Mouse (Mus musculus): ENCODE measurements around the gene Pcbp4. TPM values are rescaled to one million over a fixed set of nuclear protein-coding genes. Genes with fewer than 3 reads are reported as not detected.

Pcbp4 gene
- polyA plus RNA-seq, 1 experiment from 2014 or later, result 226 TPM

- Histone ChIP-seq H3K9me3 (replicated peaks; ENCODE audit: control insufficient read depth, low read length) (0 out of 2 replicates have a peak, but pooled peaks cover 2% of the 10 kb centered on the region), H3K4me3 (ENCODE audit: low read depth, low read length) (no peak overlapping the region), H3K9ac (ENCODE audit: low read length) (no peak overlapping the region), H3K4me2 (ENCODE audit: low read length) (no peak overlapping the region), H3K27ac (ENCODE audit: low read depth, low read length) (no peak overlapping the region), H3K4me1 (ENCODE audit: control insufficient read depth, insufficient read depth, low read length) (peaks cover 18% of the 10 kb centered on the region; the same call in 1 of the 2 replicates), H3K27me3 (replicated peaks; ENCODE audit: control insufficient read depth, insufficient read depth, low read length) (no peaks in the 10 kb centered on the region), H3K36me3 (ENCODE audit: control insufficient read depth, insufficient read depth, low read length) (no peaks in the 10 kb centered on the region)
- ATAC-seq (no peak), DNase-seq (ENCODE audit: low spot score) (no peak)
- 88% methylated on average over 5 of the region's 5 CpGs for WGBS
Observed at GRCm38 (mm10) chr9:106413606-106414005, 39.5 kb upstream of the Pcbp4 start.

GRCm38 (mm10) chr9:106416826-106417225 is 36.3 kb upstream of the Pcbp4 start:
- DNase-seq (ENCODE audit: low spot score) (no peak), ATAC-seq (no peak)
- no peak overlapping the region for H3K4me2 ChIP-seq (ENCODE audit: low read length)
- no peaks in the 10 kb centered on the region for H3K9me3 ChIP-seq (replicated peaks; ENCODE audit: control insufficient read depth, low read length)
- no peak overlapping the region for H3K9ac ChIP-seq (ENCODE audit: low read length)
- H3K27ac ChIP-seq (ENCODE audit: low read depth, low read length), result no peak overlapping the region
- no peaks in the 10 kb centered on the region for H3K36me3 ChIP-seq (ENCODE audit: control insufficient read depth, insufficient read depth, low read length)
- WGBS, result 90% methylated on average over 6 of the region's 6 CpGs
- H3K4me3 ChIP-seq (ENCODE audit: low read depth, low read length), result no peak overlapping the region
- H3K4me1 ChIP-seq (ENCODE audit: control insufficient read depth, insufficient read depth, low read length), result peaks cover 22% of the 10 kb centered on the region; the same call in 1 of the 2 replicates
- H3K27me3 ChIP-seq (replicated peaks; ENCODE audit: control insufficient read depth, insufficient read depth, low read length), result no peaks in the 10 kb centered on the region

- peak; percentile 76 for ATAC-seq
- WGBS, result 15% methylated on average over 29 of the region's 29 CpGs
Observed at GRCm38 (mm10) chr9:106417841-106418625, 35.1 kb upstream of the Pcbp4 start.

GRCm38 (mm10) chr9:106420608-106421007 is 32.5 kb upstream of the Pcbp4 start:
- H3K36me3 ChIP-seq (ENCODE audit: control insufficient read depth, insufficient read depth, low read length), result no peaks in the 10 kb centered on the region
- no peak overlapping the region for H3K4me3 ChIP-seq (ENCODE audit: low read depth, low read length)
- 0% methylated on average over 2 of the region's 2 CpGs for WGBS
- DNase-seq (ENCODE audit: low spot score), result peak; percentile 31
- H3K4me1 ChIP-seq (ENCODE audit: control insufficient read depth, insufficient read depth, low read length), result peaks cover 22% of the 10 kb centered on the region; the same call in 1 of the 2 replicates
- no peak for ATAC-seq
- H3K4me2 ChIP-seq (ENCODE audit: low read length), result peak overlapping the region; percentile 26
- no peak overlapping the region for H3K27ac ChIP-seq (ENCODE audit: low read depth, low read length)
- H3K9me3 ChIP-seq (replicated peaks; ENCODE audit: control insufficient read depth, low read length), result no peaks in the 10 kb centered on the region
- H3K9ac ChIP-seq (ENCODE audit: low read length), result no peak overlapping the region
- H3K27me3 ChIP-seq (replicated peaks; ENCODE audit: control insufficient read depth, insufficient read depth, low read length), result no peaks in the 10 kb centered on the region

More at GRCm38 (mm10) chr9:106417841-106418625, 35.1 kb upstream of the Pcbp4 start:
- H3K4me2 ChIP-seq (ENCODE audit: low read length), result peak overlapping the region; percentile 51
- peak; percentile 93 for DNase-seq (ENCODE audit: low spot score)
- H3K27me3 ChIP-seq (replicated peaks; ENCODE audit: control insufficient read depth, insufficient read depth, low read length), result no peaks in the 10 kb centered on the region
- H3K27ac ChIP-seq (ENCODE audit: low read depth, low read length), result 0 out of 2 replicates have a peak overlapping the region, but pooled peaks have one; percentile 1
- H3K4me1 ChIP-seq (ENCODE audit: control insufficient read depth, insufficient read depth, low read length), result peaks cover 22% of the 10 kb centered on the region; the same call in 1 of the 2 replicates
- H3K36me3 ChIP-seq (ENCODE audit: control insufficient read depth, insufficient read depth, low read length), result no peaks in the 10 kb centered on the region
- H3K9me3 ChIP-seq (replicated peaks; ENCODE audit: control insufficient read depth, low read length), result no peaks in the 10 kb centered on the region
- H3K9ac ChIP-seq (ENCODE audit: low read length), result peak overlapping the region; percentile 62
- peak overlapping the region; percentile 16 for H3K4me3 ChIP-seq (ENCODE audit: low read depth, low read length)

GRCm38 (mm10) chr9:106421033-106421864 is 31.8 kb upstream of the Pcbp4 start:
- no peak overlapping the region for H3K4me3 ChIP-seq (ENCODE audit: low read depth, low read length)
- 11% methylated on average over 18 of the region's 18 CpGs for WGBS
- DNase-seq (ENCODE audit: low spot score), result no peak
- H3K36me3 ChIP-seq (ENCODE audit: control insufficient read depth, insufficient read depth, low read length), result no peaks in the 10 kb centered on the region
- H3K27me3 ChIP-seq (replicated peaks; ENCODE audit: control insufficient read depth, insufficient read depth, low read length), result no peaks in the 10 kb centered on the region
- H3K4me2 ChIP-seq (ENCODE audit: low read length), result peak overlapping the region; percentile 26
- ATAC-seq, result peak; percentile 38
- H3K9me3 ChIP-seq (replicated peaks; ENCODE audit: control insufficient read depth, low read length), result no peaks in the 10 kb centered on the region
- peaks cover 22% of the 10 kb centered on the region; the same call in 1 of the 2 replicates for H3K4me1 ChIP-seq (ENCODE audit: control insufficient read depth, insufficient read depth, low read length)
- 0 out of 2 replicates have a peak overlapping the region, but pooled peaks have one; percentile 3 for H3K9ac ChIP-seq (ENCODE audit: low read length)
- H3K27ac ChIP-seq (ENCODE audit: low read depth, low read length), result no peak overlapping the region

DNA sequence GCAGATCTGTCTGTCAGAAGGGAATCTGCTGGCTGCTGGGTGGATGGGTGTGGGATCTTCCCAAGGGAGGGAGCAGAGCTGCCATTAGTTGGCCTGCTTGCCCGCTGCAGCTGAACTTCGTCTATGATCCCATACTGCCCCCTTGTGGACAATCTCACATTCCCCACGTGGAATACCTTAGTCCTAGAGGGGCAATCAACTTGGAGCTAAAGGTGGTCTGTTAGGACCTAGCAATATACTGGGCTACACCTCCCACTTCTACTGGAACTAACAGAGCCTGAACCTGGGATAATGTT is 31.3 kb upstream of the Pcbp4 start:
- peak; percentile 78 for ATAC-seq
- H3K4me2 ChIP-seq (ENCODE audit: low read length), result peak overlapping the region; percentile 26; the same call in 1 of the 2 replicates
- H3K4me1 ChIP-seq (ENCODE audit: control insufficient read depth, insufficient read depth, low read length), result peaks cover 22% of the 10 kb centered on the region; the same call in 1 of the 2 replicates
- H3K27ac ChIP-seq (ENCODE audit: low read depth, low read length), result no peak overlapping the region
- 0 out of 2 replicates have a peak overlapping the region, but pooled peaks have one; percentile 3 for H3K9ac ChIP-seq (ENCODE audit: low read length)
- no peaks in the 10 kb centered on the region for H3K27me3 ChIP-seq (replicated peaks; ENCODE audit: control insufficient read depth, insufficient read depth, low read length)
- no peaks in the 10 kb centered on the region for H3K9me3 ChIP-seq (replicated peaks; ENCODE audit: control insufficient read depth, low read length)
- no peak overlapping the region for H3K4me3 ChIP-seq (ENCODE audit: low read depth, low read length)
- H3K36me3 ChIP-seq (ENCODE audit: control insufficient read depth, insufficient read depth, low read length), result no peaks in the 10 kb centered on the region
- DNase-seq (ENCODE audit: low spot score), result peak; percentile 95
- 1% methylated on average over 3 of the region's 3 CpGs for WGBS

- WGBS, result 16% methylated on average over 11 of the region's 11 CpGs
- H3K9ac ChIP-seq (ENCODE audit: low read length), result peak overlapping the region; percentile 74
- DNase-seq (ENCODE audit: low spot score), result no peak
- peak overlapping the region; percentile 93 for H3K27ac ChIP-seq (ENCODE audit: low read depth, low read length)
- peaks cover 31% of the 10 kb centered on the region for H3K36me3 ChIP-seq (ENCODE audit: control insufficient read depth, insufficient read depth, low read length)
- H3K27me3 ChIP-seq (replicated peaks; ENCODE audit: control insufficient read depth, insufficient read depth, low read length), result no peaks in the 10 kb centered on the region
- ATAC-seq, result peak; percentile 62
- H3K4me1 ChIP-seq (ENCODE audit: control insufficient read depth, insufficient read depth, low read length), result peaks cover 4% of the 10 kb centered on the region
- peak overlapping the region; percentile 77 for H3K4me2 ChIP-seq (ENCODE audit: low read length)
- peak overlapping the region; percentile 90 for H3K4me3 ChIP-seq (ENCODE audit: low read depth, low read length)
- no peaks in the 10 kb centered on the region for H3K9me3 ChIP-seq (replicated peaks; ENCODE audit: control insufficient read depth, low read length)
Observed at GRCm38 (mm10) chr9:106428719-106429220, 24.3 kb upstream of the Pcbp4 start.

DNA sequence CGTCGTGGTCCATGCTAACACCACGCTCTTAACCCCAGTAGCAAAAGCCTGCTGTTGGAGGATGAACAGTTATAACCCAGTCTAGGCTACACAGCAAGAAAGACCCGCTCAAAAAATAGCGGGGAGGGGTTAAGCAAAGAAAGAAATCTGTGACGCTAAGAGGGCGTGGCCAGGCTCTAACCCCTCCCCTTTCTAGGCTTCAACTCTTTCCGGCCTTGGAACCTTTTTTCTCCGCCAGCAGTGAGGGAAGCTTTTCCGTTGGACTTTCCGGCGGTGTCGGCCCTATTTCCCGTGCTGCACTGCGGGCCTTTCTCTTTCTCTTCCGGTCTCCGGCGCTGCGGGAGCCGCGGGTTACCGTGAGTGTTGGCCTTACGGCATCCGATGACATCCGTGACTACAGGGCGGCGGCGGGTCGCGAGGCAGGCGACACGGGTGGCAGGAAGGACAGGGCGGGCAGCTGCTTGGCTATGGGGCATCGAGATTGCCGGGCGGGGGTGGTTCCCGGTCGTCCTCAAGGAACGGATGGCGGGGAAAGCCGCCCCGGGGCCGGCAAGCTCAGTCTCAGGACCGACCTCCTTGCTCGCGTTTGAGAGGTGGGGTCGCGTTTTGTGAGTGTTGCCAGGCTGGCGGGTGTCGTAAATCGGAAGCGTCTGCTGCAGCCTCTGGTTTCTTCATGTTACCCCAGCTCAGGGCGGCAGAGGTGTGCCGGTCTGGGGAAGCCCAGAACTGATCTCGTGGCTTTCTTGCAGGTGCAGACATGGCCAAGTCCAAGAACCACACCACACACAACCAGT is 23.7 kb upstream of the Pcbp4 start, which contains the start of gene Rpl29:
TSS of gene Rpl29 (plus strand) at position 234 of the 794 bp plus-strand sequence.
- WGBS, result under 1% methylated on average over 55 of the region's 55 CpGs
- H3K4me2 ChIP-seq (ENCODE audit: low read length), result peak within 1 kb of the TSS; percentile 77

More for the DNA sequence above, 23.7 kb upstream of the Pcbp4 start, which contains the start of gene Rpl29:
- DNase-seq (ENCODE audit: low spot score), result peak; percentile 99
- H3K4me1 ChIP-seq (ENCODE audit: control insufficient read depth, insufficient read depth, low read length), result peaks cover 4% of the 10 kb centered on the region
- H3K9me3 ChIP-seq (replicated peaks; ENCODE audit: control insufficient read depth, low read length), result no peaks in the 10 kb centered on the region
- peak within 1 kb of the TSS; percentile 90 for H3K4me3 ChIP-seq (ENCODE audit: low read depth, low read length)
- no peaks in the 10 kb centered on the region for H3K27me3 ChIP-seq (replicated peaks; ENCODE audit: control insufficient read depth, insufficient read depth, low read length)
- peak within 1 kb of the TSS; percentile 93 for H3K27ac ChIP-seq (ENCODE audit: low read depth, low read length)
- H3K36me3 ChIP-seq (ENCODE audit: control insufficient read depth, insufficient read depth, low read length), result peaks cover 37% of the 10 kb centered on the region
- peak; percentile 94 for ATAC-seq
- peak within 1 kb of the TSS; percentile 98 for H3K9ac ChIP-seq (ENCODE audit: low read length)
